Mouse (Mus musculus) adrenal gland, postnatal 10 days (tissue): ENCODE measurements around the gene Hnrnpu. TPM values are rescaled to one million over a fixed set of nuclear protein-coding genes. Genes with fewer than 3 reads are reported as not detected.
A peak's percentile ranks its signal among the peaks of the same experiment; 100 is the strongest.
"Not testable (repeated sequence)": the region's sequence is repeated elsewhere in the genome, so short reads cannot be mapped to it uniquely, and the experiment has no call there.

Source experiments
- DNase-seq: peaks from one replicate; pipeline ENCODE4 v3.0.0; 2021; ENCODE audit warnings: mixed read lengths
- long read RNA-seq, 2 experiments: library from polyadenylated mRNA; stranded (forward); transcript quantifications; one replicate each; pipeline ENCODE4 v2.0.0; 2021
- total RNA-seq, 2 experiments: library from RNA; stranded (reverse); gene quantifications; 2 replicates each; pipeline ENCODE4 v1.2.3; 2021

The Hnrnpu gene
- total RNA-seq, result 100 to 1,000 TPM; 328 to 391 TPM
- long read RNA-seq, experiment 1, full-length matches to known transcripts, result 357 of 406 reads
- long read RNA-seq, experiment 1, partial matches to known transcripts, result 26 of 406 reads
- long read RNA-seq, experiment 1, other reads (novel, unspliced or antisense), result 23 of 406 reads
- long read RNA-seq, experiment 2, full-length matches to known transcripts, result 249 of 285 reads
- long read RNA-seq, experiment 2, partial matches to known transcripts, result 16 of 285 reads
- long read RNA-seq, experiment 2, other reads (novel, unspliced or antisense), result 20 of 285 reads

DNA sequence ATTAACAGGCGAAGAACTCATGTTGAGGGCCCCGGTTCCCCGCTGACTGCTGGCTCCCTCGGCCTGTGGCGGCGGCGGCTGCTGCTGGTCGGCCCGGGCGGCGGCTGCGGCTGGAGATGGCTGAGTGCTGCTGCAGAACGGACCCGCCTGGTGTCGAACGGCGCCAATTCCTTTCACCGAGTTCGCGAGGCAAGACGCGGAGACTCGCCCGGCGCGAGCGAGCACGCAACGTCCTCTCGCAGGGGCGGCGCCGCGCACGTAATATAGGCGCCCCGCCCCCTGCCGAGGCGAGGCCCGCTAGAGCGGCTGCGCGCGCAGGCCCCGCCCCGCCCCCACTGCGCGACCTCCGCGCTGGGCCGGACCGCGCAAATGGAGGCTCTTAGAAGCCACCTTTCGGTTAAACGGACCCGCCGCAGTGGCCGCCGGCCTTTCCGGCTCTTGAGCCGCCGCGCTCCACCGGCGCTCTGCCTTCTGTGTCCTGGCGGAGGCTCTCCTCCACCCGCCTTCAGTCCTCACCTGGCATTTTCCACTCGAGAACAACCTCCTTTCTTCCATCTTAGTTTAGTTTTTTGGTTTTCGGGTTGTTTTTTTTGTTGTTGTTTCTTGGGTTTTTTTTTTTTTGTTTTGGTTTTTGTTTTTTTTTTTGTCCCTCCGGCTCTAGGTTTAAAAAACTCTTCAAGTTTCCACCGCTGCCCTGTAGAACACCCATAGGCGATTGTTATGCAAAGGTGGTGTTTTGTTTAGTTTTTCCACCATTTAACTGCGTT is at the start of gene Hnrnpu:
Hnrnpu (minus strand) TSS at position 247 of the 767 bp plus-strand sequence.
- peak; percentile 99 for DNase-seq

DNA sequence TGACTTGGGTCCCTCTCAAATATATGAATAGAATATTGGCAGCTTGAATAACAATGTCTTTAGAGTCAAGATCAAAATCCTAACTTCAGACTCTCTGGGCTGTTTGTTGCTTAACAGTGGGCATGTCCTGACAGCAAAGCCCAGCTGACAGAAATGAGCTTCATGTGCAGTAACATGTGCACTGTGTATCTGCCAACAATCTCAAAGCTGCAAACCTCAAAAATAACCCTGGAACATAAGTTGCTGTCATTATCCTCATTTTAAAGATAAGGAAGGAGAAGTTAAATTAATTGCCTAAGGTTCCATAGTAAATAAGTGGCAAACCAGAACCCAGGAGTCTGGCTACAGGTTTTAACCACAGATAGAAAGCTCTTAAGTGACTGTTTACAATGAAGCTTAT is 44.6 kb upstream of the Hnrnpu start:
- no peak for DNase-seq

DNA sequence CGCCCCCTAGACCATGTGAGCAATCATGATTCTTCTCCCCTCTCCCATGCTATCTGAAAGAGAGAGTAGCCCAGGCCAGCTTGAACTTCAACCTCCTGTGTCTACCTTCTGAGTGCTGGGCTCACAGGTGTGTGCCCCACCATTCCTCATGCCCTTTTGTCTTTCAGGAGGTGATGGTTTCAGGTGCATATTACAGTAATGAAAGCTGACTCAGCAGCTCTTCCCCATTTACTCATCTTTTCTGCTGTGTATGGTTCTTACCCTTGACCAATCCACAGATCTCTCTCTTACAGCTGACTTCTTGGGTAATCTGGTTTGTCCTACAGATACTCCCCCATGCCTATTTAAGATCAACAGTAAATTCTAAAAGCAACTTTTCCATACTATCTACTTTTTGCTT is 41.6 kb upstream of the Hnrnpu start:
- no peak for DNase-seq

DNA sequence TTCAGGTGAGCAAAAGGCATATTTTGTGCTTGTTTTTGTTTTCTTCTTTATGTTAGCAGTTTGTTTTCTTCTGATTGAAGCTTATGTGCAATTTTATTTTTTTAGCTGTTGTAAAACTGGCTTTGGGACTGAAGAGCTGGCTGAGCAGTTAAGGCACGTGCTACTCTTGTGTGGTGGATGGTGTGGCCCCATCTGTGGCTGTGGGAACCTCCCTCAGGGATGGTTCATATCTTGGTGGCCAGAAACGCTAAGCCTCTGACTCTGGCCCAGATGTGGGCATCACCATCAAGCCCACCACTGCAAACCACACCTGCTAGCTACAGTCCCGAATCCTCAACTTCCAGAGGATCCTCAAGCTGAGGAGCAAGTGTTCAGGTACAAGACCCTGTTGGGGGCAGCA is 40.5 kb upstream of the Hnrnpu start:
- no peak for DNase-seq

DNA sequence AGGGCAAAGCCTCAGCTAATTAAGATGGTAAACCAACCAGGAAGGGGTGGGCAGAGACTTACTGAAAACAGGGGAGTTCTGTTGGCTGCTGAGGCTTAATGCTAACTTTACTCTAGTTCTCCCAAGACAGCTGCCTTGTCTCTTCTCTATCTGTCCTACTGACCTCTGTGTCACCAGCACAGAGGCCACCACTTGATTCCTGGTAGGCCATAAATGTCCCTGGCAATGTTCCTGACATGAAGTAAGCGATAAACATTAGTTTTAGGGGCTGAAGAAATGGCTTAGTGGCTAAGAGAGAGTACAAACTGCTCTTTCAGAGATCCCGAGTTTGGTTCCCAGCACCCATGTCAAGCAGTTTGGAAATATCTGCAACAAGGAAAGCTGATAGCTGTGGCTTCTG is 39.3 kb upstream of the Hnrnpu start:
- DNase-seq, result no peak

DNA sequence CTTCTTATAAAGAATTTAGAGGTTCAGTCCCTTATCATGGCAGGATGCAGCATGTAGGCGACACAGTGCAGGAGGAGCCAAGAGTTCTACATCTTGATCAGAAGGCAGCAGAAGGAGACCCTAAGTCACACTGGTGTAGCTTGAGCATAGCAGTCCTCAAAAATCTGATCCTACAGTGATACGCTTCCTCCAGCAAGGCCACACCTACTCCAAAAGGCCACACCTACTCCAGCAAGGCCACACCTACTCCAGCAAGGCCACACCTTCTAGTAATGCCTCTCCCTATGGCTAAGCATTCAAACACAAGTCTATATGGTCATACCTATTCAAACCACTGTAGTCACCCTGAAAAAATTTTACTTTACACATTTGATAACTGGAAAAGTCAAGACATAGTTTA is 38.5 kb upstream of the Hnrnpu start:
- no peak for DNase-seq

DNA sequence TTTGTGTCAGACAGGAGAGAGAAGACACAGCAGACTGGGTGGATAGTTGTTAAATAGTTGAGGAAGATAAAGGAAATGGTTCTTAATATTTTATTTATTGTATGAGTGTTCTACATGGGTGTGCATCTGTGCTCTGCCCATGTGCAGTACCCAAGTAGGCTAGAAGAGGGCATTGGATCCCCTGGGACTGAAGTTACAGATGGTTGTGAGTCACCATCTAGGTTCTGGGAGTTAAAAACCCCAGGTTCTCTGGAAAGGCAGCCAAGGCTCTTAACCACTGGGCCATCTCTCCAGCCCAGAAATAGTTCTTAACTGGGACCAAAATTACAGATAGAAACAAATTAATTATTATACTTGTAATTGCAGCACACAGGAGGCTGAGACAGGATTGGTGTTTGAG is 37.8 kb upstream of the Hnrnpu start:
- no peak for DNase-seq

DNA sequence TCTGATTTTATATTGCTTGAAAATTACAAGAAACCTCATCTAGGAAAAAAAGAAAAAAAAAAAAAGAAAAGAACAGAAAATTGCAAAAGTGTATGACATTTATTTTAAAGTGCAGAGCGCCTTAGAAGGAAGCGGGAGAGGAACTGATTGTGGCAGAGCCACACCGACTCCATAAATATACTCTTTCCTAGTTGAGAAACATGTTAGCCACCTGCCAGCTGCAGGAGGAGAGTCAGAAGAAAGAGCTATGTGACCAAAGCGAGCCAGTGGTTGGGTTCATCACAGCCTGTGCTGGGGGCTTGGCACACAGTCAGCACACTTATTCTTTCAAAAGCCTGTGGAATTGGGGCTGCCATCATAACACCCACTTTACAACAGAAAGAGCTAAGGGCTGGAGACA is 35.1 kb upstream of the Hnrnpu start:
- no peak for DNase-seq

DNA sequence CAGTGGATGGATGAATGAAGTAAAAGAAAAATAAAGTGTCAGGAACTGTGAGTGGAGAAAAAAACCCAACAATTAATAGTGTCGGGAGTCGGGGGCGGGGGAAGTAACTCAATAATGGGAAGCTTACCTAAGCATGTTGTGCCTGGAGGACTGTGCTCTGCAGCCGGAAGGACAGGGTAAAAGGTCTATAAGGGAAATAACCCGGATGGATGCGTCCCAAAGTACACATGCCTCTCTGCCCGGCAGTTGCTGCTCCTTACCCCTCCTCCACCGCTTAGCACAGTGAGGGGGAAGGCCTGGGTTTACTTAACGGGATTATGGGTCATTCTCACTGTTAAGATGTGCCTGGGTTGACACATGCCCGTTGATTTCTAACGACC is 31.7 kb upstream of the Hnrnpu start:
- peak; percentile 61 for DNase-seq

DNA sequence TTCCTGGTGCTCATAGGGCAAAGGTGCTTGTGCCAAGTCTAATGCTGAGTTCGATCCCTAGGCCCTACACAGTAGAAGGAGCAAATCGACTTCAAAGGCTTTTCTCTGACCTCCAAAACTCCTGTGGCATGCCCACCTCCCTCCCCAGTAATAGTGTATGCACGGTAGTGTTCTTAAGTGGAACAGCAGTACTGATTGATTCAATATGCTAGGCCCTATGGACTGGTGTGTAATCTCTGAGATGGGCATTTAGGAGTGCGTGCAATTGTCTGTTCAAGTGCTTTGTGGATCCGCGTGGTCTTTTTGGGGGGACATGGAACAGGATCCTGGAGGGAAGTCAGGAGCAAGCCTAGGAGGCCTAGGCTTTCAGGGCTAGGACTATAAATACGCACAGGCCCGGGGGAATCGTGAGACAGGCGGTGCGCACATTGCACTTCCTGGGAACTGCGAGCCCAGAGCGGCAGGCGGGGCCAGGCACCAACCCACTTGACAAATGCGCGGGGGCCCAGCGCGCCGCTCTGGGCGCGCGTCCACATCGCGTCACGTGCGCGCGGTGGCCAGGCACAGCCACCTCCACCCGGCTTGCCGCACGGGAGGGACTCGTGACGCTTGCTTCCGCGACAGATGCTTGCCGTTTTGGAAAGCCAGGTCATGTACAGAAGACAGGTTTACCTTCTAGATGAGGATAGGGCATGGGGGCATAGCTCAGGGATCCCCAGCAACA is 31.1 kb upstream of the Hnrnpu start:
- DNase-seq, result peak; percentile 95

DNA sequence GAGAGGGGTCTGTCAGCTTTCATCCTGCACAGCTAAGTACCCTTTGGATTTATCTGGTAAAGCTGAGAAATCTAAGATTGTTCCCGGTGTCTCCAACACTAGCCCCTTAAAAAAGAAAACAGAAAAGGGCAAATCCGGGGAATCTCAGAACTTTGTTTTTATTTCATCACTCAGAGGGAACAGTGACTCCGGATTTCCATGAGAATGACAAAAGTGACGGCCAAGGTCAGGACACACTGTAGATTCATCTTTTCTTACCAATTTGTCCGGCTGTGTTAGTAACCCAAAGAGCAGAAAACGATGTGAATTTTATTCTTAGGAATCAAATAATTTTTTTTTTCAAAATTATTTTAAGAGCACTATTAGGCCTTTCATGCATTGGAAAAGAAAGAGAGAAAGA is 30.5 kb upstream of the Hnrnpu start:
- DNase-seq, result peak; percentile 64

DNA sequence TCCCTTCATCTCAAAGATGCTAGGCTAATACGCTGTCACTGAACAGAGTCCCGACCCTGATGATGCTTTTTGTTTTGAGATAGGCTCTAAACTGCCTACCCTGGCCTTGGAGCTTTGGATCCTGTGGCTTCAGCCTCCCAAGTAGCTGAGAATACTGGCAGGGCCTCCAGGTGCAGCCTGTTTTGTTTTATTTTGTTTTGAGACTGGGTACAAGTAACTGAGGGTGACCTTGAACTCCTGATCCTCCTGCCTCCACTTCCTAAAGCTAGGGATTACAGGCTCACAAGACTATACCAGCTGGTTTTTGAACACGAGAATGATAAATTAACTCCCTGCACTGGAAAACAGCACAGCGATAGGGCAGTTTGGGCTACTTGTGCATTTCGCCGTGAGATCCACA is 27.6 kb upstream of the Hnrnpu start:
- no peak for DNase-seq

DNA sequence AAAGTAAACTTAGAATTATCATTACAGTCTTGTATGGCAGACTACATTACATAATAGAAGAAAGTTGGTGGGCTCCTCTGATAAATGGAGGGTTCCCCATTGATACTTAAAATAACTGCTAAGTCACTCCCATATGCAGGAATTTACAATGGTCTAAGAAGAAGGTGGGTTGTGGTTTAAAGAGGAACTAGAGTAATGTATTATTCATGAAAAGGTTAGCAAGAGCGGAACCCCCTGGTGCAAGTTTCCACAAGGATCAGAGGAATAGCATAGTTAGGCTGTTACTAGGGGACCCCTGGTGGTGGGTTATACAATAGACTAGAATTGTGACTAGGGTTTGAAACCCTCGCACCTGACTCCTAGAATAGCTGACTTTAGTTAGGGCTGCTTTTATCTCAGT is 23.1 kb upstream of the Hnrnpu start:
- DNase-seq, result no peak

DNA sequence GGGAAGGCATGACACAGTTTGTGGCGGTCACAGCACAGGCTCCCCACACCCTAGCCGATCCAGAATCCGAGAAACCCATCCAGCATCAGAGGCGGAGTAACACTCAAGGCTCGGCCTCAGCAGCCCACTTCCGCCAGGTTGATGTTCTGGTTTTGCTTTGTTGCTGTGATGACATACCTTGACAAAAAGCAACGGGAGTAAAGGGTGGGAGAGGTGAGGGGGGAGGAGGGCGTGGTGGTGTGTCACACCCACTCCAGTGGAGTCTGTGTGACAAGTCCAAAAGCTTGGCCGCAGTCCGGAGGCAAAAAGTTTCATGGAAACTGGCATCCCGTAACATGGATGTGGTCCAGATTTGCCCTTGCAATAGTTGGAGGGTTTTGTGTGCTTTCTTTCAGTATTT is 22.7 kb upstream of the Hnrnpu start:
- DNase-seq, result no peak

DNA sequence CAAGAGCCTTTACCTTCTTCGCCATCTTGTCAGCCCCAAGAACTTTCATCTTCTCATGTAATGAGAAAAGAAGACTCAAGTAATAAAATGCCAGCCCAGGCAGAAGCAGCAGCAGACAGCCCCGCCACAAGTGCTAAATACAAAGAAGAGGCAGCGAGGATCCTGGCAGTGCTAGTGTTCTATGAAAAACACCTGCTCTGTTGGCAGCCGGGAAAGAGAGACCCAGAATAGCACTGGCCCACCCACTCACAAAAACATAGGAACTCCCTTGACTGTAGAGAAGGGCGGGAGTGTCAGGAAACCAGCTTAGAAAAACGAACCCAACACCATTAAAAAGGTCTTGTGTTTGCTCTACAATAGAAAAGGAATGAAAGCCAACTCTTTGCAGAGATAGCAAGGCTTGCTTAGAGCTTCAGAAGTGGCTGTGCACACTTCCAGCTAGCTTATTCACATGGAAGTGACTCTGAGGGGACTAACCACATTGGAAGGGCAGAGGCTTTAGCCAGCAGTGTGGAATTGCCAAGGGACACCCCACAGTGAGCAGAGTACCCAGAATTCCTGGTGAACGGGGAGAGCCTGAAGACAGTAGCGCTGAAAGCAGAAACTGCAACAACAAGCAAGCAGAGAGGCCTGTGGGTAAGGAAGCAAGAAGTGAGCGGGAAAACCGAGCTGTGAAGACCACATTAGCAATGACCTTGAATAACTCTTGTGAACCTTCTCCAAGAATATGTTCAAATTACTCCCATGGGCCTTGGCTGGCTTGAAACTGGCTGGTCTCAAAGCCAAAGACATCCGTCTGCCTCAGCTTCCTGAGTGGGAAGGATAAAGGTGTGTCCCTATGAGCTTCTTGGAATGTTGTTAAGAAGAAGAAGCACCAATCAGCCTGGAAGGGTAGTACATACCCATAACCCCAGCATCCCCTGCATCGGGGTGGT is 20.4 kb upstream of the Hnrnpu start:
- DNase-seq, result no peak

DNA sequence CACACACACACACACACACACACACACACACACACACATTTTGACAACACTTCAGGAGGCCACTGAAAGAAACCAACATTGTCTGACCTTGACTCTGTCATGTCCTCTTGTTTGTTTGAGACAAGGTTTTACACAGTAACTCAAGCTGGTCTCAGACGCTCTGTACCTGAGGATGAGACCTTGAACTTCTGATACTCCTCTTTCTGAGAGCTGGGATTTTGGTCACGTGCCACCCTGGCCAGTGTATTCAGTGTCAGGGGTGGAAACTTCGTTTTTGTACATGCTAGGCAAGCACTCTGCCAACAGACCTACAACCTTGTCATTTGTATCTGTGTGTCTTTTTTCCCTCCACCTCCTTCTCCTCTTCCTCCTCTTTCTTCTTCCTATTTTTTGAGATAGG is 17.0 kb upstream of the Hnrnpu start:
- DNase-seq, result peak; percentile 30

DNA sequence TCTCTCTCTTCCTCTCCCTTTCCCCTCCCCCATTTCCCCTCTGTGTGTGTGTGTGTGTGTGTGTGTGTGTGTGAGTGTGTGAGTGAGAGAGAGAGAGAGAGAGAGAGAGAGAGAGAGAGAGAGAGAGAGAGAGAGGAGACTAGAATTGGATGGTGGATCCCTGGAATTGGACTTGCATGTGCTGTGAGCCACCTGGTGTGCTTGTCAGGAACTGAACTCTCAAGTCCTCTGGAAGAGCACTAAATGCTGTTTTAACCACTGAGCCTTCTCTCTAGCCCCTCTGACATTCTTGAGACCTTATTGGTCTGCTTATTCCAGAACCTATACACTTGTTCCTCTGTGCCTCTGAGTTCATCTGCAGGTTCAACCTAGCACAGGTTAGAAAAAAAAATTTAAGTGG is 14.0 kb upstream of the Hnrnpu start:
- DNase-seq, result no peak

DNA sequence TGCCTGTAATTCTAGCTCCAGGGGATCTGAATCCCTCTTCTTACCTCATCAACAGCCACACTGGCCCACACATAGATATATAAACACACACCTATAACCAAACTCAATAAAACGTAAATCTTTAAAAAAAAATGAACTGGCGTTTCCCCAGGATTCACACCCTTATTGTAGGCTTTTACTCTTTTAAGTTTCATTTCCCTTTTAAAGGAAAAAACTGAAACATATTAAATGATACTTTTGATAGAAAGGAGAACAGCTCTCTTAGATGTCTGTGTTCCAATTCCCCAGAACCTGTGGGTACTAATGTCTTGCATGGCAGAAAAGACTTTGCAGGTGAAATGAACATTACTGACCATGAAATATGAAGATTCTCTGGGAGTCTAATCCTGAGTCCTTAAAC is 13.2 kb upstream of the Hnrnpu start:
- DNase-seq, result no peak

DNA sequence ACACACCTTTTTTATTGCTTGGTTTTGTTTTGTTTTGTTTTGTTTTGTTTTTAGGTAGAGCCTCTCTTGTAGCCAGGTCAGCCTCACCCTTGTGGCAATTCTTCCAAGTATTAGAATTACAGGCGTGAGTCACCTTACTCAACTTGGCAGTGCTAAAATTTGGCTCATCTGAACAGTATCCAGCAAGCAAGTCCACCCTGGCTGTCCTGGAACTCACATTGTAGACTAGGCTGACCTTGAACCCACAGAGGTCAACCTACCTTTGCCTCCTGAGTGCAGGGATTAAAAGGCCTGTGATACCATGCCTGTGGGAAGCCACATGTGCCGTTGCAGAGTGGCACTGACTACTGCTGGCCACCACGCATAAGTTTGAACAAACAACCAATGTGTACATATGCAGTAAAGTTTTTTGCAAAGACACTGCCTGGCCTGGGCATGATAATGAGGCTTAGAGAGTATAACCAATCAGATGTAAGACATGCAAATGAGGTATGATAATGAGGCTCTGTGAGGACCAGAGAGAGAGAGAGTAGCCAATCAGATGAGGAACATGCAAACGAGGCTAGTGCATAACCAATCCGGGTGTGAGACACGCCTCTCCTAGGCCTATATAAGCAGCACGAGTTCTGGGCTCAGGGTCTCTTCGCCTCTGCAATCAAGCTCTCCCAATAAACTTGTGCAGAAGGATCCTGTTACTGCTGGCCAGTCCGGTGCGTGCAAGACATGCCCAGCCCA is 6.6 kb upstream of the Hnrnpu start:
- not testable (repeated sequence) for DNase-seq

DNA sequence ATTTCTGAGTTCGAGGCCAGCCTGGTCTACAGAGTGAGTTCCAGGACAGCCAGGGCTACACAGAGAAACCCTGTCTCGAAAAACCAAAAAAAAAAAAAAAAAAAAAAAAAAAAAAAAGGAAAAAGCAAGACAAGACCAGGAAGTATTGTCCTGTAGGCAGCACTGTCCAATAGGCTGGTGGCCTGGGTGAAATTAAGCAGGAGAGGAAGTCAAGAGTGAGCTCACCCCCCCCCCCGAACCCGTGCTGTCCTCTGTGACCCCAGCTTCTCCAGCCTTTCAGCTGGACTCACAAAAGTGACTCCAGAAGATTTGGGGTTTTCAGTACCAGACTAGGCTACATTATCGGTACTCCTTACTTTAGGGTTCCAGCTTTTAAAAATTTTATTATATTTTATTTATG is 5.0 kb upstream of the Hnrnpu start:
- no peak for DNase-seq

DNA sequence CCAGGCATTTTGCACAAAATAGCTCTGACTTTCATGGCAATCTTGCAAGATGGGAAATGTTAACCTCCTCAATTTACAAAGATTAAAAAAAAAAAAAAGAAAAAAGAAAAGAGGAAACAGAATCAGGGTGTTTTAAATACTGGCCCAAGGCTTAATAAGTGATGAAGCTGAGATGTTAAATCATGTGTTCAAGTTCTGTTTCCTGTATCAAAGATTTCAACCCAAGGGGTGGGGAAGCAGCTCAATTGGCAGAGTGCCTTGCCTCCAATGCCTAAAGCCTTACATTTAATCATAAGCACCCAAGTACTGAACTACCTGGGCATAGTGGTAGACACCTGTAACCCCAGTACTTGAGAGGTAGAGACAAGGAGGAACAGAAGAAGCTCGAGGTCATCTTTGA is 4.5 kb upstream of the Hnrnpu start:
- DNase-seq, result no peak

DNA sequence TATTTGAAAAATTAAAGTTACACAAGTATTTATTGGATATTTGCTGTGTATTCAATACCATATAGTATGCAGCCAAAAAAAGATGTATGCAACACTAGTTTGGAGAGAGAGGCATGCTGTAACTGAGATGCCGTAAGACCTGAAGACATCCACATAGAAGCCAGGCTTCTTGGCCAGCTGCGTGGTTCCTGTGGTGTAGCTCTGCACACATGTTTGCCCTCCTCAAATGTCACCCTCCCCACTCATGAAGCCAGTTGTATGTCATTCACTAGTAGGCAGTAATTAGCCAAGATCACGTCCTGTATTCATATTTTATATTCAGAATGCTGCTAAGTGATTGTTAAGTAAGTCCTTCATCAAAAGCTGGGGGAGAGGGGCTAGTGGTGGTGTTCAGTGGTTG is 3.8 kb upstream of the Hnrnpu start:
- no peak for DNase-seq
